Mouse (Mus musculus): Measurements from ENCODE around the gene 2310022B05Rik.

DNA sequence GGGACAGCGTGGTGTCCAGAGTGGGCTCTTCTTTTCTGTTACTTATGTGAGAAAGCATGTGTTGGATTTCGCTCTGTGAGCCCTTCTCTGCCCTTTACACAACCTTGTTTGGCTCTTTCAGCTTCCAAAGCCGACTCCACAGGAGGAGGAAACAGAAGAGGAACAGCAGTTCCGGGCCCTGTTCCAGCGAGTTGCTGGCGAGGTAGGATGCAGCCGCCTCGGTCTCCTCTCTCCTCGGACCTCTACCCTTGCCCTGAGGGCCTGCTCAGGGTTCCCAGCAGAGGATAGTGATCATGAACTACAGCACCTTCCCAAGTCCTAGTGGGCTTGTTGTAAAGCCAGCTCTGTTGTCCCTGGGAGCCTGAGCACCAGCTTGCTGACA lies 54.2 kb downstream of the 2310022B05Rik start:
- TF ChIP-seq CTCF (IDR thresholded peaks at IDR 0.05; ENCODE audit: low read depth, low read length) (no peak), POLR2A (IDR thresholded peaks at IDR 0.05; ENCODE audit: extremely low read depth, insufficient read depth, low read length) (no peak)

All from liver, adult 2 months (tissue).